Mouse (Mus musculus): ENCODE results near the gene Tmbim4. TPM values are rescaled to one million over a fixed set of nuclear protein-coding genes. Genes with fewer than 3 reads are reported as not detected.

Tmbim4 gene
- polyA plus RNA-seq, 1 experiment from 2014 or later: 117 TPM

DNA sequence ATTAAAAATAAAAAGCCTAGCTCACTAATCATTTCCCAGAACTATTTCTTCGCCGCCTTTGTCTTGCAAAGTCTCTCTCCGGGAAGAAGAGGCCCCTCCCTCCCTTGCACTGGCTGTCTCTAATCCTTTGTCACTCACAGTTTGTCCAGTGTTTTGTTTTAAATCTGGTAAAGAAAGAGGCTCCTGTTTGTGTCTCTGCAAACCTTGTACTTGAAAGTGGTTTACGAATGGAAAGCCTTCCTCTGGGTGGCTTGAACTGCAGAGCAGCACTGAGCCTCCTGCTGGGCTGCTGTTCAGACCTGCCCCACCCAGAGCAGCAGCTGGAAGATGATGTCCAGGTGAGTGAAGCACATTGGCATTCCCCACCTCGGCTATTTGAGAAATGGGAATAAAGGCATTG, 30.1 kb upstream of the Tmbim4 start:
- Histone ChIP-seq H3K4me2 (replicated peaks) (no peak overlapping the region), H3K27me3 (replicated peaks) (no peaks in the 10 kb centered on the region), H3K36me3 (no peaks in the 10 kb centered on the region), H3K4me3 (replicated peaks) (no peak overlapping the region), H3K9me3 (0 out of 2 replicates have a peak, but pooled peaks cover 4% of the 10 kb centered on the region), H3K9ac (no peak overlapping the region), H3K27ac (no peak overlapping the region), H3K4me1 (replicated peaks) (no peaks in the 10 kb centered on the region)
- 44% methylated on average over 5 of the region's 5 CpGs for WGBS
- no peak for ATAC-seq

GRCm38 (mm10) chr10:120174192-120174705, 27.1 kb upstream of the Tmbim4 start:
- Histone ChIP-seq H3K4me1 (replicated peaks) (no peaks in the 10 kb centered on the region), H3K4me3 (replicated peaks) (no peak overlapping the region), H3K27me3 (replicated peaks) (no peaks in the 10 kb centered on the region), H3K9me3 (0 out of 2 replicates have a peak, but pooled peaks cover 4% of the 10 kb centered on the region), H3K4me2 (replicated peaks) (no peak overlapping the region), H3K27ac (no peak overlapping the region), H3K36me3 (no peaks in the 10 kb centered on the region), H3K9ac (no peak overlapping the region)
- no peak for ATAC-seq
- WGBS: 84% methylated on average over 15 of the region's 15 CpGs

DNA sequence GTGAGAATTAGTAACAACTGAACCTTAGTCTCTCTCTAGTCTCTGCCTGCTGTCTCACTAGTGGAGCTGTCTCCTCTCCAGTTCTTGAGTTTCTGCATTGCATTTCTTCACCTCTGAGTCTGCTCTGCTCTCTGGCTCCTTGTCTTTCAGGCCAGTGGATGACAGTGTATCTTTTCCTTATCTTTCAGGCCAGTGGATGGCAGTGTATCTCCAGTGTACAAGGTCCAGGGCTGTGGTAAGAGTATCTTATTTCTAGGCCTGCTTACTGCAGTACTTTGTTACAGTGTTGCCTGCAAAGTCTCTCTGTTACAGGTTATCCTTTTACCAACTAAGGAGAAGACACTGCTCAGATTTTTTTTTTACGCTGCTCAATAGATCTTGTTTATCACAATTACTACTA, 18.5 kb upstream of the Tmbim4 start:
- H3K4me3 ChIP-seq (replicated peaks): no peak overlapping the region
- 96% methylated on average over 1 of the region's 1 CpGs for WGBS
- no peaks in the 10 kb centered on the region for H3K36me3 ChIP-seq
- no peaks in the 10 kb centered on the region for H3K9me3 ChIP-seq
- H3K27ac ChIP-seq: no peak overlapping the region
- no peaks in the 10 kb centered on the region for H3K4me1 ChIP-seq (replicated peaks)
- H3K27me3 ChIP-seq (replicated peaks): no peaks in the 10 kb centered on the region
- no peak overlapping the region for H3K4me2 ChIP-seq (replicated peaks)
- H3K9ac ChIP-seq: no peak overlapping the region
- ATAC-seq: no peak

DNA sequence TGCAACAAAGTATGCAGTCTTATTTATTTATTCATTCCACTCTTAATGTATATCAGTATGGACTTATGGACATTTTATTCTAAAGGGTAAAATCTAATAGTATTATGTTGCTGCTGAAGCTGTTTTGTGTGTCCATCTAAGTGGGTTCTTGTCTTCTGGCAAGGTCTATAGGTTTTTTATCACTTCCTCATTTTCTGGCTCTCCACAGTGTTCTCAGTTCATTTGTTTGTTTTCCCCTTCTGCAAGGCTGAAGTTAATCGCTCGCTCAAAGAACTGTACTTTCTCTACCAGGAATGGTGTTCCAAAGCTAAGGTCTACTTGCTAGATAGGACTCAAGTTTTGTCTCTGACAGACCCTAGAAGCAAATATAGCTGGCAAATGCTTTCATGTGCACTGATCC, 18.0 kb upstream of the Tmbim4 start:
- Histone ChIP-seq H3K27ac (no peak overlapping the region), H3K36me3 (no peaks in the 10 kb centered on the region), H3K9ac (no peak overlapping the region), H3K4me2 (replicated peaks) (no peak overlapping the region), H3K27me3 (replicated peaks) (no peaks in the 10 kb centered on the region), H3K4me3 (replicated peaks) (no peak overlapping the region), H3K4me1 (replicated peaks) (no peaks in the 10 kb centered on the region), H3K9me3 (no peaks in the 10 kb centered on the region)
- 78% methylated on average over 2 of the region's 2 CpGs for WGBS
- no peak for ATAC-seq

DNA sequence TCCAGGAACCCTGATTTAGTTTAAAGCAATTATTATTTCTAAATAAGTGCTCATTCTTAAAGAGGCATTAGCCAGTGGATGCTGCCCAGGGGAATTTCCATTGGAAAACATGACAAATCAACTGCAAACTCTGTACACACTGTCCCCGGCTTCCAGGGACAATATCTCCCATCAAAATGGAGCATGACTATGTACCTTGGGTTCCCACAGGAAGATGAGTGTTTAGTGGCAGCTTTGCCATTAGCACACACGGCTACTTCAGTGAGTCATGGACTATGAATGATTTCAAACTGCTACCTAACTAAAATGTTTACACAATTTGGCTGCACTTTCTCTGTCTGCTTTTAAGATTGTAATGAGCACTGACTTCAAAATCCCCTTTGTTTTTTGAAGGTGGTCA, 12.9 kb upstream of the Tmbim4 start:
- WGBS: 53% methylated on average over 2 of the region's 2 CpGs
- no peak overlapping the region for H3K4me3 ChIP-seq (replicated peaks)
- no peaks in the 10 kb centered on the region for H3K9me3 ChIP-seq
- no peak overlapping the region for H3K4me2 ChIP-seq (replicated peaks)
- no peak overlapping the region for H3K9ac ChIP-seq
- ATAC-seq: no peak
- no peak overlapping the region for H3K27ac ChIP-seq
- no peaks in the 10 kb centered on the region for H3K27me3 ChIP-seq (replicated peaks)
- no peaks in the 10 kb centered on the region for H3K4me1 ChIP-seq (replicated peaks)
- no peaks in the 10 kb centered on the region for H3K36me3 ChIP-seq

DNA sequence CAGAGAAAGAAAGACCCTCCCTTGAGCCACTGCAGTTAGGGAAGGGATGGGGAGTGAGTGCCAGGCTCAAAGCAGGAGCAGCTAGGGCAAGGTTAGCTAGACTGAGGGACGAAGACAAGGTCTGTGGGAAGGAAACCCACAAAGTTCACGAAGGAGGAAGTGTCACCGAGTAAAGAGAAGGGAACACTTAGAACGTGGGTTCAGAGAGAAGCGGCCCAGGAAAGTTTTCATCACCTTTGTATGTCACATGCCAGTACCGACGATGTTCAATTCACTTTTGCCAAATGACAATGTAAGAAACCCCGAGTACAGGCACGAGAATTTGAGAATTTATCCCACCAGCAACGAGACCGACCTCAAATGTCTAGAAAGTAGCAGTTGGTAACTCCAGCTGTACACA, 12.1 kb upstream of the Tmbim4 start:
- WGBS: 71% methylated on average over 11 of the region's 11 CpGs
- H3K4me2 ChIP-seq (replicated peaks): no peak overlapping the region

DNA sequence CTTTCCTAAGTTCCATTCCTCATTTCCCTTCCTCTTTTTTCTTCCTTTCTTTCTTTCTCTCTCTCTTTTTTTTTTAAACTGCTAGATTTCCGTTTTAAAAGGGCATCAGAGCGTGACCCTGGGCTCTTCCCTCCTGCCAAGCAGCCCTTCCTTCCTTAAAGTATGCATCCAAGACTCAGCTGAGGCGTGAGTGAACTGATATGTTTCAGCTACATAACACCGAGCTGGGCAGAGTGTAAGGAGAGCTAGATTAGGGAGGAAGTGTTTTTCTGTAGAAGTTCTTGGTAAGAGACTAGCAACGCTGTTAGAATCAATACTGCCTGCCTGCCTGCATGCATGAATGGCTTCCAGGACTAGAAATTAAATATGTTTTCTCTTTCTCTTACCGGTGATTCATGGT, 11.6 kb upstream of the Tmbim4 start:
- Histone ChIP-seq H3K4me2 (replicated peaks) (no peak overlapping the region), H3K36me3 (no peaks in the 10 kb centered on the region), H3K9ac (no peak overlapping the region), H3K4me1 (replicated peaks) (no peaks in the 10 kb centered on the region), H3K27me3 (replicated peaks) (no peaks in the 10 kb centered on the region), H3K27ac (no peak overlapping the region), H3K4me3 (replicated peaks) (no peak overlapping the region), H3K9me3 (no peaks in the 10 kb centered on the region)
- 46% methylated on average over 6 of the region's 6 CpGs for WGBS
- no peak for ATAC-seq

More for the DNA sequence above, 12.1 kb upstream of the Tmbim4 start:
- Histone ChIP-seq H3K27me3 (replicated peaks) (no peaks in the 10 kb centered on the region), H3K27ac (no peak overlapping the region), H3K4me1 (replicated peaks) (no peaks in the 10 kb centered on the region), H3K4me3 (replicated peaks) (no peak overlapping the region), H3K9ac (no peak overlapping the region), H3K9me3 (no peaks in the 10 kb centered on the region), H3K36me3 (no peaks in the 10 kb centered on the region)
- ATAC-seq: no peak

- Histone ChIP-seq H3K4me1 (replicated peaks) (no peaks in the 10 kb centered on the region), H3K36me3 (no peaks in the 10 kb centered on the region), H3K27ac (no peak overlapping the region), H3K4me3 (replicated peaks) (no peak overlapping the region), H3K9me3 (no peaks in the 10 kb centered on the region), H3K4me2 (replicated peaks) (no peak overlapping the region), H3K9ac (no peak overlapping the region), H3K27me3 (replicated peaks) (no peaks in the 10 kb centered on the region)
- WGBS: 85% methylated on average over 6 of the region's 6 CpGs
- no peak for ATAC-seq
Observed at GRCm38 (mm10) chr10:120191165-120191564, 10.2 kb upstream of the Tmbim4 start.

DNA sequence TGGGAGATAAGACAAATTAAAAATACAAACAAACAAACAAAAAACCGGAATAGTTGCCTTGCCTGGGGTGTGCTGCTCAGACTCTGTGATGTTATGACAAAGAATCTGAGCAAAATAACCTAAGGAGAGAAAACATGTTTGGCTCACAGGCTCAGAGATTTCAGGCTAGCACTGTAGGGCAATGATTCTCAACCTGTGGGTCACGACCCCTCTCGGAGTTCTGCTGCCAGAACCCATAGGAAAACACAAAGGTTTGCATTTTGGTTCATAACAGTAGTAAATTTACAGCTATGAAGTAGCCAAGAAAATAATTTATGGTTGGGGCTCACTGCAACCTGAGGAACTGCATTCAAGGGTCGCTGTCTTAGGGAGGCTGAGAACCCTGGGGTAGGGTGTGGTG, 9.1 kb upstream of the Tmbim4 start:
- Histone ChIP-seq H3K27ac (no peak overlapping the region), H3K4me3 (replicated peaks) (no peak overlapping the region)
- 72% methylated on average over 4 of the region's 4 CpGs for WGBS

GRCm38 (mm10) chr10:120193255-120193654, 8.1 kb upstream of the Tmbim4 start:
- WGBS: 89% methylated on average over 8 of the region's 8 CpGs
- Histone ChIP-seq H3K9me3 (no peaks in the 10 kb centered on the region), H3K27me3 (replicated peaks) (no peaks in the 10 kb centered on the region), H3K27ac (no peak overlapping the region), H3K9ac (no peak overlapping the region), H3K4me1 (replicated peaks) (no peaks in the 10 kb centered on the region), H3K4me3 (replicated peaks) (no peak overlapping the region), H3K4me2 (replicated peaks) (no peak overlapping the region), H3K36me3 (no peaks in the 10 kb centered on the region)
- ATAC-seq: no peak

More for the DNA sequence above, 9.1 kb upstream of the Tmbim4 start:
- Histone ChIP-seq H3K9ac (no peak overlapping the region), H3K4me2 (replicated peaks) (no peak overlapping the region), H3K36me3 (no peaks in the 10 kb centered on the region), H3K9me3 (no peaks in the 10 kb centered on the region), H3K4me1 (replicated peaks) (no peaks in the 10 kb centered on the region), H3K27me3 (replicated peaks) (no peaks in the 10 kb centered on the region)
- ATAC-seq: no peak

DNA sequence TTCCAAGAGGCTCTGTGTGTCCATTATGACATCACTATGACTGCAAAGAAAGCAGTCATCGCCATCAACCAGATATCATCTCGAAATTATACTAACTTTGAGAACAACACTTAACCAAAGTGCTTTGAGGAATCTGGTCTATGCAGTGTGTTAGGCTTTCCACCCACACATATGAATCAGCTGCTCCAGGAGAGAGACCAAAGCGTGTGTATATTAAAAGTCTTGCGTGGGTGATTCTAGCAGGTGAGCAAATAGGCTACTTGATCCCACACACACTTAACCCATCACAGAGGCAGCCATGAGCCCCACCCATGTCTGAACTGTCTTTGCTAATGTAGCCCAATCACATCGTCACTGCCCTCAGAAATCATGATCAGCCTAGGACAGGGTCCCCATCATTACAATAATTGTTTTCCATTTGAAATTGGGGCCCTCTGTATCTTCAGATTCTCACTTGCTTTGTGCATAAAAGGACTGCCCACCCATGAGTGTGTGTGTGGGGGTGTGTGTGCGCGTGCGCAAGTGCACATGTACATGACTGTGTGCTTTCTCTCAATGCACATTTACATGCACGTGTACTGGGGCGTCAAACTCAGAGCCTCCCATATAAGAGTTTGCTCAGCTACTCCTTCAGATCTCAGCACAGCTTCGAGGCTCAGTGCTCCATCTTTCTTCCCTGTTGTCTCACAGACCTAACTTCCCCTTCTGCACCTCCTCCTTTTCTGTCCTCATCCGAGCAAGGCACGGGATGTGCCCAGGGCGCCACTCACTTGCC, 4.1 kb upstream of the Tmbim4 start:
- Histone ChIP-seq H3K27me3 (replicated peaks) (peaks cover 9% of the 10 kb centered on the region), H3K4me3 (replicated peaks) (no peak overlapping the region), H3K4me2 (replicated peaks) (no peak overlapping the region), H3K9ac (no peak overlapping the region), H3K4me1 (replicated peaks) (0 out of 2 replicates have a peak, but pooled peaks cover 5% of the 10 kb centered on the region), H3K9me3 (no peaks in the 10 kb centered on the region), H3K27ac (no peak overlapping the region), H3K36me3 (no peaks in the 10 kb centered on the region)
- WGBS: 75% methylated on average over 14 of the region's 14 CpGs
- ATAC-seq: no peak

DNA sequence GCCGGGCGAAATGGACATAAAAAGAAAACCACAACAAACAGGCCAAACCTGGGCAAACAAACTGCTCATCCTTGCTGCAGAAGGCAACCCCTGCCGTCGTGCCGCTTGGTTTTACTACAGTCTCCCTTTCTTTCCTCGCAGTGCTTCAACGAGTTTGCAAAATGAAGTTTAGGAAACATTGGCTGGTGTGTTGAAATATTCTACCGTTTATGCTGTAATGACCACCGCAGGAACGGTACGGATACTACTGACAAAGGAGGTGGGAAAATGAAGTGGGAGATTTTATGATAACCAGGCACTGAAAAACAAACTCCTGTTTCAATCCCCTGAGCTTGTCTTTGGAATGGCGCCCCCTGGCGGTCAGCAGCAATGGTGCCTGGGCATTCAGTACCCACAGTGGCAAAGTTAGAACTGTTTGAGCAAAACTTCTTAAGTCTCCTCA, 592 bp downstream of the Tmbim4 start, which contains the start of gene Irak3:
Gene Irak3, minus strand, starts transcription at position 170 of the 442 bp plus-strand sequence.
- 1% methylated on average over 13 of the region's 13 CpGs for WGBS
- ATAC-seq: peak; percentile 68

More for the DNA sequence above, 592 bp downstream of the Tmbim4 start, which contains the start of gene Irak3:
- H3K9ac ChIP-seq: peak within 1 kb of the TSS; percentile 51
- no peaks in the 10 kb centered on the region for H3K9me3 ChIP-seq
- 0 out of 2 replicates have a peak, but pooled peaks cover 5% of the 10 kb centered on the region for H3K4me1 ChIP-seq (replicated peaks)
- peak within 1 kb of the TSS; percentile 52 for H3K4me3 ChIP-seq (replicated peaks)
- peaks cover 9% of the 10 kb centered on the region for H3K27me3 ChIP-seq (replicated peaks)
- H3K27ac ChIP-seq: no peak within 1 kb of the TSS
- peak within 1 kb of the TSS; percentile 99 for H3K4me2 ChIP-seq (replicated peaks)
- no peaks in the 10 kb centered on the region for H3K36me3 ChIP-seq
